Mouse (Mus musculus) colon, adult 2 months (tissue): Measurements from ENCODE around the gene Fam160b1. TPM values are rescaled to one million over a fixed set of nuclear protein-coding genes. Genes with fewer than 3 reads are reported as not detected.

Experiments
- polyA plus RNA-seq: library from polyadenylated mRNA; depleted of rRNA; stranded (reverse); fragments of >200 nt; gene quantifications from 2 replicates; pipeline ENCODE4 v1.2.3, GENCODE M21; 2012; rRNA removed

Gene Fam160b1
- 7.1 and 8.1 TPM in 2 replicates for polyA plus RNA-seq

GRCm38 (mm10) chr19:57360341-57361130 is at the start of gene Fam160b1:
Gene Fam160b1, plus strand, starts transcription at chr19:57360680.

GRCm38 (mm10) chr19:57314346-57315012 is 46.0 kb upstream of the Fam160b1 start, which contains the start of gene Ablim1:
Gene Ablim1, minus strand, starts transcription at chr19:57314919.

Other genes starting within 250 kb of the Fam160b1 start
- 37.0 and 40.3 TPM in 2 replicates for gene Ablim1, start 45.8 kb upstream of the Fam160b1 start, polyA plus RNA-seq
- gene Trub1, start 92.2 kb downstream of the Fam160b1 start, polyA plus RNA-seq = 3.1 and 4.5 TPM in 2 replicates